Mouse (Mus musculus) intestine, embryonic 16.5 days (tissue): ENCODE data around the gene Tmem183a. TPM values are rescaled to one million over a fixed set of nuclear protein-coding genes. Genes with fewer than 3 reads are reported as not detected.

ENCODE experiments used
- ATAC-seq: fragments of 200-750 bp; cut with Nextera tagmentation; 2 replicates; pipeline ENCODE4 v1.8.0; 2017; ENCODE audit warnings: moderate TSS enrichment, moderate library complexity
- H3K27ac ChIP-seq: fragments of 300-500 bp; sonication (generic); 2 replicates; pipeline ENCODE4 v1.5.1; 2014; ENCODE audit warnings: mild to moderate bottlenecking, low read length
- H3K27me3 ChIP-seq: fragments of 300-500 bp; sonication (generic); replicated peaks from 2 replicates; pipeline ENCODE4 v1.6.1; 2014; ENCODE audit warnings: low read length, control low read depth, mixed read lengths; ENCODE audit not compliant: control insufficient read depth, insufficient read depth
- H3K36me3 ChIP-seq: fragments of 300-500 bp; sonication (generic); 2 replicates; pipeline ENCODE4 v1.6.1; 2014; ENCODE audit warnings: low read length, control low read depth; ENCODE audit not compliant: control insufficient read depth, insufficient read depth
- H3K4me1 ChIP-seq: fragments of 300-500 bp; sonication (generic); 2 replicates; pipeline ENCODE4 v1.6.1; 2014; ENCODE audit warnings: low read length, control low read depth, mixed read lengths; ENCODE audit not compliant: control insufficient read depth, insufficient read depth
- H3K4me2 ChIP-seq: fragments of 300-500 bp; sonication (generic); 2 replicates; pipeline ENCODE4 v1.6.1; 2014; ENCODE audit warnings: low read depth, low read length, control low read depth
- H3K4me3 ChIP-seq: fragments of 300-500 bp; sonication (generic); 2 replicates; pipeline ENCODE4 v1.5.1; 2014; ENCODE audit warnings: mild to moderate bottlenecking, low read length
- H3K9ac ChIP-seq: fragments of 300-500 bp; sonication (generic); 2 replicates; pipeline ENCODE4 v1.6.1; 2014; ENCODE audit warnings: low read depth, low read length
- H3K9me3 ChIP-seq: fragments of 300-500 bp; sonication (generic); 2 replicates; pipeline ENCODE4 v1.6.1; 2016; ENCODE audit warnings: low read length, control low read depth; ENCODE audit not compliant: control insufficient read depth
- WGBS: fragments of 180-500 bp; shearing (Covaris S2); extraction: QIAGEN DNeasy Blood & Tissue Kit; methylation state at CpG from one replicate; pipeline ENCODE4 v1.1.7; 2014; 5-methylcytosine and 5-hydroxymethylcytosine counted together
- polyA plus RNA-seq: library from polyadenylated mRNA; unstranded; fragments of >200 nt; fragmentation: Nextera tagmentation; extraction: Ambion mirVana; gene quantifications from 2 replicates; pipeline ENCODE4 v1.2.1, GENCODE M21; 2015

Tmem183a gene
- polyA plus RNA-seq, 1 experiment from 2014 or later: 88.6 TPM

DNA sequence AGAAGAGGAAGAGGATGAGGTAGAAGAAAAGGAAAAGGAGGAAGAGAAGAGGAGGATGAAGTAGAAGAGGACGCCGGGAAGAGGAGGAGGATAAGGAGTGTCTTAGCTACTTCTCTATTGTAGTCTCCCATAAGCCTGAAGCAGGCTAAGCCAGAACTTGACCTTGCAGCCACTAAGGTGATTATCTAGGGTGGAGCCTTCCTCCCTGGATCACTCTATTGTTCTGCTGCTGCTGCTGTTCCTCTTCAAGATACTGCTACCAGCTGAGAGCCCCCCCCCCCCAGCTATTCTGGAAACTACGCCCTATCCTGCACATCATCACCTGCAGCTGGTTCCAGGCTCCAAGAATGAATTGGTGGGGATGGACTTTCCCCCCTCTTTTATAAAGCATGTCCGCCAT, 22.8 kb upstream of the Tmem183a start:
- no peak overlapping the region for H3K4me3 ChIP-seq
- no peak overlapping the region for H3K27ac ChIP-seq
- no peak for ATAC-seq
- H3K9ac ChIP-seq: no peak overlapping the region
- no peaks in the 10 kb centered on the region for H3K36me3 ChIP-seq
- no peaks in the 10 kb centered on the region for H3K27me3 ChIP-seq
- WGBS: 85% methylated on average over 4 of the region's 4 CpGs
- no peak overlapping the region for H3K4me2 ChIP-seq
- 0 out of 2 replicates have a peak, but pooled peaks cover 6% of the 10 kb centered on the region for H3K4me1 ChIP-seq
- no peaks in the 10 kb centered on the region for H3K9me3 ChIP-seq

GRCm38 (mm10) chr1:134381795-134382625, 20.2 kb upstream of the Tmem183a start:
- 0 out of 2 replicates have a peak, but pooled peaks cover 6% of the 10 kb centered on the region for H3K4me1 ChIP-seq
- H3K4me3 ChIP-seq: peak overlapping the region; percentile 30
- H3K27me3 ChIP-seq: no peaks in the 10 kb centered on the region
- H3K9me3 ChIP-seq: no peaks in the 10 kb centered on the region
- peak overlapping the region; percentile 48 for H3K4me2 ChIP-seq
- 3% methylated on average over 19 of the region's 19 CpGs for WGBS
- no peaks in the 10 kb centered on the region for H3K36me3 ChIP-seq
- H3K27ac ChIP-seq: peak overlapping the region; percentile 11
- H3K9ac ChIP-seq: peak overlapping the region; percentile 46
- 0 out of 2 replicates have a peak, but pooled peaks have one; percentile 21 for ATAC-seq

- Histone ChIP-seq H3K4me2 (no peak overlapping the region), H3K27ac (no peak overlapping the region; the same call in 1 of the 2 replicates), H3K9me3 (no peaks in the 10 kb centered on the region), H3K27me3 (no peaks in the 10 kb centered on the region), H3K4me3 (no peak overlapping the region), H3K4me1 (0 out of 2 replicates have a peak, but pooled peaks cover 6% of the 10 kb centered on the region), H3K9ac (no peak overlapping the region), H3K36me3 (no peaks in the 10 kb centered on the region)
- WGBS: 62% methylated on average over 2 of the region's 2 CpGs
- no peak for ATAC-seq
Observed at GRCm38 (mm10) chr1:134381051-134381450, 19.3 kb upstream of the Tmem183a start.

DNA sequence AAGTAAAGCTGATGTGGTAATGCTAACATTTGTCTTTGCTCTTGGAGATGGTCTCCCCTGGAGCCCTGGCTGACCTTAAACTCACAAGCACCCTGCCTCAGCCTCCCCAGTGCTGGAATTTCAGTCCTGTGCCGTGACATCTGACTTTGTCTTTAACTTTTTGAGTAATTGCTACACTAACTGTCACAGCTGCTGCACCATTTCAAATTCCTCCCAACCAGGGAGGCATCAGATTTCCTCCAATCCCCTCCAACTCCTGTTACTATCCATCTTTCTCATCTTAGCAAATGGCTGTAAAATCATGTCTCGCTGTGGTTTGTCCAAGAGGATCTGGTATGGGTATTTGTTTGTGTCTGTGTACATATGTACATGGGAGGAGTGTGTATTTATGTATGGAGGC, 12.3 kb upstream of the Tmem183a start:
- no peak overlapping the region for H3K27ac ChIP-seq
- no peaks in the 10 kb centered on the region for H3K27me3 ChIP-seq
- no peaks in the 10 kb centered on the region for H3K36me3 ChIP-seq
- H3K9ac ChIP-seq: no peak overlapping the region
- no peak overlapping the region for H3K4me2 ChIP-seq
- WGBS: 71% methylated on average over 2 of the region's 2 CpGs
- H3K9me3 ChIP-seq: no peaks in the 10 kb centered on the region
- no peak overlapping the region for H3K4me3 ChIP-seq
- ATAC-seq: no peak
- H3K4me1 ChIP-seq: no peaks in the 10 kb centered on the region

- H3K27me3 ChIP-seq: no peaks in the 10 kb centered on the region
- no peak overlapping the region for H3K4me3 ChIP-seq
- H3K27ac ChIP-seq: no peak overlapping the region
- 50% methylated on average over 9 of the region's 9 CpGs for WGBS
- H3K4me2 ChIP-seq: no peak overlapping the region
- H3K36me3 ChIP-seq: no peaks in the 10 kb centered on the region
- no peaks in the 10 kb centered on the region for H3K9me3 ChIP-seq
- no peak for ATAC-seq
- H3K4me1 ChIP-seq: no peaks in the 10 kb centered on the region
- H3K9ac ChIP-seq: no peak overlapping the region
Observed at GRCm38 (mm10) chr1:134368777-134369337, 7.1 kb upstream of the Tmem183a start.

DNA sequence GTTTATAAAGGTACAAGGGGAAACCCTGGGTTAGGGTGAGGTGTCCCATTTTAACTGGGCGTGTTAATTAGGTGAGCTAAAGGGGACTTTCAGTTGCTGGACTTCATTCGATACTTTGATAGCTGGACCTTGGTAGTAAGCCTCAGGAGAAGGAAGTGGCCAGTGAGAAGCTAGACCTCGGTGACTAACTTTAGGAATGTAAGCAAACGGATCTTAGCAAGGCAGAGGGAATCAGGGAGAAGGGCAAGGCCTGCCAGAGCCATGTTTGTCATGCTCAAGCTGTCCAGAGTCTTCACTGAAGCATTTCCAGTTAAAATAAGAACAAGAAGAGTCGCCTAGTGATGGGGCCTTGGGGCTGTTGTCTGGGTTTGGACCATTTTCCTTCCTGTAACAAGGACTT, 3.7 kb upstream of the Tmem183a start:
- Histone ChIP-seq H3K4me1 (peaks cover 7% of the 10 kb centered on the region), H3K36me3 (no peaks in the 10 kb centered on the region), H3K9me3 (no peaks in the 10 kb centered on the region), H3K4me3 (no peak overlapping the region), H3K27ac (no peak overlapping the region), H3K9ac (no peak overlapping the region), H3K4me2 (no peak overlapping the region), H3K27me3 (no peaks in the 10 kb centered on the region)
- 55% methylated on average over 5 of the region's 5 CpGs for WGBS
- no peak for ATAC-seq

DNA sequence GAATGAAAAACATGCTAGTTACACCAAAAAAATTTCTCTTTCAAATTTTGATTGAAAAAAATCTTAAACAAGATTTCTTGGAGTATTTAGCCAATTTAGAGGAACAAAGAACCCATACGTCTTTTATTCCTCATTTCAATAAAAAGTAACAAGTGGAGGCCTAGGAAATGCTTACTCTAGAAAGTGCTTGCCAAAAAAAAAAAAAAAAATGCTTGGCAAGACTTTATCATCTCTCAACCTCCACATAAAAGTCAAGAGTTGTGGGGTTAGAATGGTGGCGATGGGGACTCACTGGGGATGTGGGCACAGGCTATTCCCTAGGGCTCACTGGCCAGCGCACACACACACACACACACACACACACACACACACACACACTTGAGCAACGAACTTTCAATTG, 1.4 kb upstream of the Tmem183a start:
- WGBS: 83% methylated on average over 4 of the region's 4 CpGs
- H3K9me3 ChIP-seq: no peaks in the 10 kb centered on the region
- no peak for ATAC-seq

GRCm38 (mm10) chr1:134361195-134361856, 453 bp downstream of the Tmem183a start:
- H3K27ac ChIP-seq: peak overlapping the region; percentile 85
- H3K9ac ChIP-seq: peak overlapping the region; percentile 93
- peak overlapping the region; percentile 58 for H3K4me2 ChIP-seq
- no peaks in the 10 kb centered on the region for H3K27me3 ChIP-seq
- peaks cover 16% of the 10 kb centered on the region for H3K4me1 ChIP-seq
- H3K36me3 ChIP-seq: no peaks in the 10 kb centered on the region; the same call in 1 of the 2 replicates
- ATAC-seq: peak; percentile 89
- no peaks in the 10 kb centered on the region for H3K9me3 ChIP-seq
- WGBS: under 1% methylated on average over 35 of the region's 44 CpGs
- peak overlapping the region; percentile 93 for H3K4me3 ChIP-seq

More for the DNA sequence above, 1.4 kb upstream of the Tmem183a start:
- Histone ChIP-seq H3K4me1 (peaks cover 13% of the 10 kb centered on the region), H3K4me3 (no peak overlapping the region), H3K27me3 (no peaks in the 10 kb centered on the region), H3K4me2 (no peak overlapping the region), H3K27ac (no peak overlapping the region), H3K9ac (no peak overlapping the region), H3K36me3 (no peaks in the 10 kb centered on the region; the same call in 1 of the 2 replicates)

- H3K4me3 ChIP-seq: peak overlapping the region; percentile 93
- peak overlapping the region; percentile 58 for H3K4me2 ChIP-seq
- no peak overlapping the region for H3K27ac ChIP-seq
- H3K27me3 ChIP-seq: no peaks in the 10 kb centered on the region
- peaks cover 16% of the 10 kb centered on the region for H3K4me1 ChIP-seq
- WGBS: 71% methylated on average over 7 of the region's 7 CpGs
- ATAC-seq: no peak
- no peaks in the 10 kb centered on the region for H3K9me3 ChIP-seq
- peaks cover 5% of the 10 kb centered on the region for H3K36me3 ChIP-seq
- H3K9ac ChIP-seq: peak overlapping the region; percentile 34; the same call in 1 of the 2 replicates
Observed at GRCm38 (mm10) chr1:134360656-134361055, 1.1 kb downstream of the Tmem183a start.
